Mouse (Mus musculus): ENCODE measurements around the gene Vmn1r205.
"Not testable (repeated sequence)": the region's sequence is repeated elsewhere in the genome, so short reads cannot be mapped to it uniquely, and the experiment has no call there.

The Vmn1r205 gene

GRCm38 (mm10) chr13:22592900-22593299 lies at the start of gene Vmn1r205:
Gene Vmn1r205, minus strand, starts transcription at chr13:22593000.
- DNase-seq (ENCODE audit: low read depth), result no peak

GRCm38 (mm10) chr13:22624151-22624550 lies 31.4 kb upstream of the Vmn1r205 start, which contains the start of gene Vmn1r206:
Gene Vmn1r206, minus strand, starts transcription at chr13:22624251.
- not testable (repeated sequence) for DNase-seq (ENCODE audit: low read depth)

- DNase-seq (ENCODE audit: low read depth), result not testable (repeated sequence)
Observed at GRCm38 (mm10) chr13:22583336-22583735, 9.5 kb downstream of the Vmn1r205 start.

GRCm38 (mm10) chr13:22574911-22575310 lies 17.9 kb downstream of the Vmn1r205 start:
- DNase-seq (ENCODE audit: low read depth), result not testable (repeated sequence)

- not testable (repeated sequence) for DNase-seq (ENCODE audit: low read depth)
Observed at GRCm38 (mm10) chr13:22552898-22553297, 39.9 kb downstream of the Vmn1r205 start, which contains the start of gene Vmn1r204. Gene Vmn1r204, plus strand, starts transcription at chr13:22553198.

Measured in fibroblast of lung, adult 2 months (primary cell).